Mouse (Mus musculus): ENCODE measurements around the gene Atp5g1. TPM values are rescaled to one million over a fixed set of nuclear protein-coding genes. Genes with fewer than 3 reads are reported as not detected.

The Atp5g1 gene
- total RNA-seq, 4 experiments from 2014 or later = 1,235 to 1,416 (median 1,336) TPM

DNA sequence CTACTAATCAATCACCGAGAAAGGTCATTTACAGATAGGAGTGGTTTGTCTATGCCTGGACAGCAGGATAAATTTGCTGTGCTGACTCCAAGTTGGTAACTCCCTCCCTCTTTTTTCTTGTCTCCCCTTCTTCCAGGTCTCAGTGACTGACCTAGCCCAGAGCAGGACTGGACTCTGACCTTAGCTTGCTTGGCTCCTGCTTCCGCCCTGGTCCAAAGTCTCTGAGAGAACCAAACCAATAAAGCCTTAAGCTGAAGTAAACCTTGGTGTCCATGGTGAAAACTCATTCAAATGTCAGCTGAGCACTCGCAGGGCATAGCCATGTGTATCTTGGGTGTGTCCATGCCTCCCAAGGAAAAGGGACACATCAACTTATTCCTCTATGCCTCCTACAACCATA, 44.9 kb downstream of the Atp5g1 start:
- DNase-seq (ENCODE audit: low spot score in 2 of 2) = no peak

DNA sequence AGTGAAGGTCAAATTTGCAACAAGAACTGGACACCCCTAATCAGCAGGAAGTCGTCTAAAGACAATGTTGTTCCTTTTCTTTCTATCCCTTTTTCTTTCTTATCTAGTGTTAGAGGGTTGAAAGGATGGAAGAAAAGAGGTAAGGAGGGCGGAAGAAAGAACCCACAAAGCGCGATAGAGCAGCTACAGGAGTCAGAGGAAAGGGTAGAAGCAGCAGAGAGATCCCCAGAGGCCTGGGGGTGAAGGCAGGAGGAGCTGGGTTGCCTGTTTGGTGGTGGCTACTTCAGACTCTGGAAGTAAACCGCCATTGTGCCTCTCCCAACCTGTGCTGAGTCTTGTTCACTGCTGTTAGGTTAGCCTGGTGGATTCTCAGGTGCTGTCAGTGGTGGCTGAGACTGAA, 47.3 kb downstream of the Atp5g1 start:
- DNase-seq (ENCODE audit: low spot score in 2 of 2) = no peak

DNA sequence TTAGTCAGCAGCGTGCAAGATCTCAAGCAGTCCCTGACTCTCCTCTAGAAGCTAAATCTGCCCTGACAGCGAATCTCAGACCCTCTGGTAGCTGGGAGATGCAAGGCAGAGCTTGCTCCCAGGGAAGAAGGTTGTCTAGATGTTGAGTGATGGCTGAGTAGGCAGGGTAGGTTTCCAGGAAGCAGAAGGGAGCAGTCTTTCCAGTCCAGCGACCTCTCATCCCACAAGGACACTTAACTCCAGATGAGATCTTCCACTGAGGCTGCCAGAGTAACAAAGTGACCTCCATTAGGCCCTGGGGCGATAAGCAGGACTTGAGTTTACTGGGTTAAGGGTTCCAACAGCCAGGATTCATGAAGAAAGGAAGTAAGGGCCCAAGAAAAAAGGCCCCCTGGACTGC, 54.8 kb downstream of the Atp5g1 start:
- DNase-seq (ENCODE audit: low spot score in 2 of 2) = no peak

Other genes with a start within 250 kb of the Atp5g1 start
- gene Gngt2, start 238.5 kb downstream of the Atp5g1 start, total RNA-seq (2022) = 1 to 10 TPM; 2.3 to 4.0 (median 2.8) TPM
- gene Abi3, start 233.2 kb downstream of the Atp5g1 start, total RNA-seq (2022) = 1 to 10 TPM in 3 of 4 experiments, under 1 TPM in 1; 0.77 to 2.2 (median 1.5) TPM
- not detected for gene B4galnt2, start 160.8 kb downstream of the Atp5g1 start, total RNA-seq (2022)
- gene Igf2bp1, start 69.7 kb downstream of the Atp5g1 start, total RNA-seq (2022) = not detected
- not detected for gene Gip, start 51.1 kb downstream of the Atp5g1 start, total RNA-seq (2022)
- 10 to 100 TPM; 30.5 to 36.9 (median 31.6) TPM for gene Snf8, start 40.8 kb downstream of the Atp5g1 start, total RNA-seq (2022)
- gene Ube2z, start 10.3 kb downstream of the Atp5g1 start, total RNA-seq (2022) = 10 to 100 TPM; 15.0 to 17.9 (median 16.3) TPM
- not detected for gene Calcoco2, start 36.3 kb upstream of the Atp5g1 start, total RNA-seq (2022)
- not detected for gene Ttll6, start 58.1 kb upstream of the Atp5g1 start, total RNA-seq (2022)
- gene Hoxb13, start 118.6 kb upstream of the Atp5g1 start, total RNA-seq (2022) = not detected
- under 1 TPM in 3 of 4 experiments, not detected in 1; 0.12 to 0.24 (median 0.19) TPM for gene Hoxb9, start 195.8 kb upstream of the Atp5g1 start, total RNA-seq (2022)
- gene Hoxb8, start 206.2 kb upstream of the Atp5g1 start, total RNA-seq (2022) = under 1 TPM in 2 of 4 experiments, not detected in 2; 0.11 to 0.19 TPM
- gene Hoxb7, start 211.0 kb upstream of the Atp5g1 start, total RNA-seq (2022) = 1 to 10 TPM in 1 of 4 experiments, under 1 TPM in 2, not detected in 1; 0.52 to 1.0 (median 0.94) TPM
- gene Hoxb6, start 216.8 kb upstream of the Atp5g1 start, total RNA-seq (2022) = under 1 TPM in 3 of 4 experiments, not detected in 1; 0.29 to 0.77 (median 0.31) TPM
- gene Hoxb5, start 227.7 kb upstream of the Atp5g1 start, total RNA-seq (2022) = under 1 TPM; 0.29 to 0.49 (median 0.37) TPM
- gene Hoxb4, start 242.6 kb upstream of the Atp5g1 start, total RNA-seq (2022) = under 1 TPM; 0.15 to 0.46 (median 0.21) TPM
- gene Hoxb3, start 247.7 kb upstream of the Atp5g1 start, total RNA-seq (2022) = under 1 TPM; 0.24 to 0.40 (median 0.30) TPM

Data from gastrocnemius, adult 8-10 months (tissue).